Mouse (Mus musculus) monocyte, adult 5-6 weeks (primary cell): Measurements from ENCODE around the gene Clock. TPM values are rescaled to one million over a fixed set of nuclear protein-coding genes. Genes with fewer than 3 reads are reported as not detected.
A peak's percentile ranks its signal among the peaks of the same experiment; 100 is the strongest.

Experiments
- ATAC-seq: fragments of 153-309, 156-312 bp; replicated peaks from 2 replicates; pipeline ENCODE4 v1.8.0; 2017; ENCODE audit warnings: mild to moderate bottlenecking; ENCODE audit not compliant: low TSS enrichment, insufficient number of reproducible peaks, severe bottlenecking, poor library complexity, low FRiP score
- total RNA-seq: library from RNA; stranded (forward); fragments of 200-1000, 200-491, 200-594 nt; gene quantifications from 3 replicates; pipeline ENCODE4 v1.2.3, GENCODE M21; 2017

The Clock gene
- total RNA-seq, 1 experiment from 2014 or later, result 33.7 TPM

DNA sequence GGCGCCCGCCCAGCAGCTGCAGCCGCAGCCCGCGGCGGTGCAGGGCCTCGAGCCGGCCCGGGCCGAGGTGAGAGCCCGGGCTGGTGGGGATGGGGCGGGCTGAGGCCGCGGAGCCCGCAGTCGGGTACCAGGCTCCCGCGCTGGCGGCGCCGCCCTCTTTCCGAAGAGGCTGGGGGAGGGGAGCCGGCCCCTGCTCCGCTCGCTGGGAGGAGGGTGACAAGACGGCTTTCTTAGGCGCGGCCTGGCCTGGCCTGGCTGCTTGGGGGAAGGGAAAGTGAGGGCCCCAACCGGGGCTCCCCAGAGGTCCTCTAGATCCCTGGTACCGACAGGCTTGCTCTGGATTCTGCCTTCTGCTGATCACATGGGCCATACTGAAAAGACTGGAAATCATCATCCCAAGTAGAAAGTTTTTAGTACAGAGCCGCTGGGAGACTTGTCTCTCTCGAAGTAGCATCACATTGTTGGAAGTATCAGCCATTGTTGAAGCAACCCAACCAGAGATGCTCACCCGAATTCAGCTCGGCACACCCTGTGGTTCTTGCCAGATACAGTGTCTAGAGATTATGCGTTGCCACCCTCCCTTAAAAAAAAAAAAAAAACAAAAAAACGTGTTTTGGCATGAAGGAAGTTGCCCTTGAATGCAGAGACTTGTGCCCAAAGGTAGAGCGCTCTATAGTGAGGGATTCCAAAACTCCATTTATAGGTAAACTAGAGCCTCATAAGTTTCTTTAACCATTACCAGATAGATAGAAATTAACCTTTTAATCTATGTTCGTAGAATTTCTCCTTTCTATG is 120.1 kb downstream of the Clock start:
- ATAC-seq, result peak; percentile 25; the same call in 1 of the 2 replicates

DNA sequence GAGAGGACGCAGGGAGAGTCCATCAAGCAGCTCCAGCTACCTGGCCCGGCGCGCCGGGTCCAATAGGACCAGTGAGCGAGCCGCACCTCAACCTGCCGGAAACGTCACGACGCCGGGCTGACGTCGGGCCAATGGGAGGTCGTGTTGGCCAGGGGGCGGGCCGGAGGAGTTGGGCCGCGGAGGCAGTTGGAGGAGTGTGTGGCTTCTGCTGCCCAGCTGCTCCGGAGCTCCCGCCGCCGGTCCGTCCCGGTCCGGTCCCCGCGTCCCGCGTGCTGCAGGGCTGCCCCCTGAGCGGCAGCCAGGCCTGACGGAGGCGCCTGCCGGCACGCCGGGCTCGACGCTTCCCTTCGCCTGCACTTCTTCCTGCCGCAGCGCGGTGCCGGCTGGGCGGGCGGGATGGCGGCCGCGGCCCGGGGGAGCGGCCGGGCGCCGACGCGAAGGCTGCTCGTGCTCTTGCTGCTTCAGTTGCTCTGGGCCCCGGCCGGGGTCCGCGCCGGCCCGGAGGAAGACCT is 120.8 kb downstream of the Clock start, which contains the start of gene Tmem165:
Tmem165 (plus strand) TSS at position 131 of the 512 bp plus-strand sequence.
- ATAC-seq, result peak; percentile 92

- peak; percentile 17; the same call in 1 of the 2 replicates for ATAC-seq
Observed at GRCm38 (mm10) chr5:76183043-76183749, 121.4 kb downstream of the Clock start.

GRCm38 (mm10) chr5:76182326-76182725 is 122.3 kb downstream of the Clock start:
- ATAC-seq, result no peak

GRCm38 (mm10) chr5:76179791-76180190 is 124.8 kb downstream of the Clock start:
- ATAC-seq, result no peak

- no peak for ATAC-seq
Observed at GRCm38 (mm10) chr5:76179171-76179570, 125.4 kb downstream of the Clock start.

- no peak for ATAC-seq
Observed at GRCm38 (mm10) chr5:76177664-76178063, 126.9 kb downstream of the Clock start.

GRCm38 (mm10) chr5:76176841-76177240 is 127.8 kb downstream of the Clock start:
- no peak for ATAC-seq

- no peak for ATAC-seq
Observed at GRCm38 (mm10) chr5:76176411-76176810, 128.2 kb downstream of the Clock start.

GRCm38 (mm10) chr5:76175051-76175450 is 129.5 kb downstream of the Clock start:
- no peak for ATAC-seq

DNA sequence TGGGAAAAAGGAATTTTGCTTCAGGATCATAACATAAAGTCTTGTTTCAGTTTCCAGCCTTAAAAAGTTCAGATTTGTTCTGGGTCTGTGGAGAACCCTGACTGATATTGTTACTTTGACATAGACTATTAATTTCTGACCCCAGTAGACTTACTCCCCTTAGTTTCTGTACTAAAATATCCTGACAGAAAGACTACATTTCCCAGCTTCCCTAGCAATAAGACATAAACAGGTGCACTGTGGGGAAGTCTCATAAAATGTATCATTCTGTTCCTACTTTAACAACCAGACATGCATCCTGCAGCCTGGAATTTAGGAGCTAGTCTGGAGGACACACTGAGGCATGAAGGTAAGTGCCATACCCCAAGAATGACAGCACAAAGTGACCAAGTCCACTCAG is 133.6 kb downstream of the Clock start:
- ATAC-seq, result no peak

- no peak for ATAC-seq
Observed at GRCm38 (mm10) chr5:76170522-76170921, 134.1 kb downstream of the Clock start.

GRCm38 (mm10) chr5:76164827-76165226 is 139.8 kb downstream of the Clock start:
- no peak for ATAC-seq

- ATAC-seq, result no peak
Observed at GRCm38 (mm10) chr5:76163828-76164390, 140.7 kb downstream of the Clock start.

GRCm38 (mm10) chr5:76162926-76163325 is 141.7 kb downstream of the Clock start:
- no peak for ATAC-seq

- no peak for ATAC-seq
Observed at GRCm38 (mm10) chr5:76161491-76161890, 143.1 kb downstream of the Clock start.

GRCm38 (mm10) chr5:76160086-76160485 is 144.5 kb downstream of the Clock start:
- no peak for ATAC-seq
